Mouse (Mus musculus): ENCODE results near the gene Slc38a10.

DNA sequence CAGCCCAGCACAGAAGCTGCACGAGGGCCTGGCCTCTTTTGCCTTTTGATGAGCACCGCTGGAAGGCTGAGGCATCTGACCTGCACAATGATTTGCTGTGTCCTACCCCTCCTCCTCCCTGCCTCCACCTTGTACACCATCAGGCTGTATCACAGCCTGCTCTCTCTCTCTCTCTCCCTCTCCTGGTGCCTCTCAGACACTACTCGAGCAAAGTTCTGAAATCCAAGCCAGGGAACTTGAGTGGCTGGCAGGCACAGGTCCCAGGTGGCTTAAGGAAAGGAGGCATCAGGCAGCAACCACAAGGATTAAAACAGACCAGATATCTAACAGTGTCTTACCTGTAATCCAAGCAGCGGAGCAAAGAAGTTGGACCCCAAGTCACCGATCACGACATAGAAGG is 10.9 kb downstream of the Slc38a10 start:
- TF ChIP-seq POLR2A (IDR thresholded peaks at IDR 0.05; ENCODE audit: borderline replicate concordance, extremely low read depth, insufficient read depth, insufficient read length, poor library complexity, severe bottlenecking), result no peak
- TF ChIP-seq CTCF (IDR thresholded peaks at IDR 0.05; ENCODE audit: borderline replicate concordance, extremely low read depth, insufficient read depth, insufficient read length), result no peak
